Mouse (Mus musculus): ENCODE data around the gene Cyp8b1.

DNA sequence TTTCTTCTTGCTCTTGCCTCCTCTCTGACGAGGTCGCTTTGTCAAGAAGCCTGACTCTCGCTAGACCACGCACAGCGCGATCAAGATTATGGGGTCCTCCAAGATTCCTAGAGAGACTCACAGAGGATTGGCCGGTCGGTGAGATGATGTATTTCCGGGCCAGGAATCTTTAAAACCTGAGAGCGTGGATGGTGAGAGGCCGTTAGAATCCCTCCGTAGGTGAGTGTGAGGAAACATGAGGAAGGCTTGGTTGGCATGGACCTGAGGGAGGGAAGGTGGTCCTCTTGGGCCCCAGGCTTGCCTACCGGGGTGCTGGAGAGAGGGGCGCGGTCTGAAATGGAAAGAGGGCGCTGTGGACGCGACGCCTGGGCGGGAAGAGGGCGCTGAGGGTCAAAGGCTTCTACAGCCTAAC is 21.8 kb upstream of the Cyp8b1 start:
- TF ChIP-seq CTCF (IDR thresholded peaks at IDR 0.05; ENCODE audit: low read depth) (no peak), EP300 (IDR thresholded peaks at IDR 0.05; ENCODE audit: low read depth) (no peak)
